Mouse (Mus musculus) R1 (cell line): ENCODE measurements at regions not wholly inside any gene's neighbourhood (a gene's known extent, or its start where the extent isn't known, plus 50 kb on each side); places are given as distances from the start of the nearest gene placed in this dataset.

Experiments
- DNase-seq: peaks from one replicate; pipeline ENCODE4 v3.0.0-alpha.2; 2018; ENCODE audit warnings: low read depth, low spot score

GRCm38 (mm10) chrX:104762377-104762776, 91.5 kb upstream of the Zdhhc15 start:
- DNase-seq = no peak

DNA sequence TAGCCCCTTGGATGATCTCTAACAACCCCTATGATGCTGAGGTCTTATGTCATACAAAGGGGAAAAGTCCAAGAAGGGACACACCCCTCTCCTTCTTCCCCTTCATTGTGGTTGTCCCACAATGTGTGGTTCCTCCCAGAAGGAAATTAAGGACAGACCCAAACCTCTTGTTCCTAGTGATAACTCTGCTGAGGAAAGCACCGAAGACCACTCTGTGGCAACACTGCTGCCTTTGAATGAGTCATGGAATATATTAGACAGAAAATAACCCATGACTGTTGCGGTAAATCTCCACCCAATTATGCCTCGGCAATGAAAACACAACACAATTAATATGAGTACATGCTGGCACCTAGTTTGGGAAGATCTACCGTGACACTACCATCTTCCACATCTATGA, 89.4 kb upstream of the Zdhhc15 start:
- DNase-seq = no peak

DNA sequence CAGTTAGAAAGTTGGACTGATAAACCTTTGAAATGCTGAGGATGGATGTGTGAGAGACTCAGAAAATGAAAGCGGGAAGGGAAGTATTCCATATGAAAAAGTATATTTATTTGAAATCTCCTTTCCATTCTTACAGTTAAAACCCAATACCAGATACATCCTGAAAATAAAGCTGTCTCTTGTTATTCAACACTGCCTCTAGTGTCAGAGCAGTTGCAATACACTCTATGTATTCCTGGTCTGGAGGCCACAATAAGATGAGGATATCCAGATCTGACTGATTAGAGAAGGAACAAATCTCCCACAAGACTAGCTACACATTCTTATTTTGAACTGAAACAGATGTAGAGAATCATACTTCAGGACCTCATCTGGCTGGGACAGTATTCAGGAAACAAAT, 78.5 kb upstream of the Zdhhc15 start:
- DNase-seq = peak; percentile 7
